In genomic region chr5:98328848-98329624, GRCm38 (mm10) we compare ENCODE assay signal across 7 mouse cellular contexts. TPM values are rescaled to one million over a fixed set of nuclear protein-coding genes. Genes with fewer than 3 reads are reported as not detected.
DNase-seq lines count a peak whose midpoint lies in the region; ATAC-seq lines count a peak whose summit lies in the region.

Gene Cfap299, plus strand, starts transcription at chr5:98329304.

- H3K4me1 ChIP-seq in embryonic facial prominence, embryonic 13.5 days, result peaks cover 2% of the 10 kb centered on the region; the same call in 1 of the 2 replicates
- no peaks in the 10 kb centered on the region for H3K4me1 ChIP-seq in limb, embryonic 13.5 days
- peaks cover 3% of the 10 kb centered on the region for H3K4me1 ChIP-seq in midbrain, embryonic 16.5 days (ENCODE audit: control insufficient read depth, insufficient read depth, low read length)

- peaks cover 8% of the 10 kb centered on the region; the same call in 1 of the 2 replicates for H3K27me3 ChIP-seq in embryonic facial prominence, embryonic 13.5 days
- peaks cover 11% of the 10 kb centered on the region for H3K27me3 ChIP-seq in limb, embryonic 13.5 days
- H3K27me3 ChIP-seq in midbrain, embryonic 16.5 days (ENCODE audit: control insufficient read depth, insufficient read depth, low read depth, low read length), result peaks cover 5% of the 10 kb centered on the region; the same call in 1 of the 2 replicates

- peak within 1 kb of the TSS; percentile 65 for H3K4me3 ChIP-seq in embryonic facial prominence, embryonic 13.5 days
- peak within 1 kb of the TSS; percentile 65 for H3K4me3 ChIP-seq in limb, embryonic 13.5 days
- H3K4me3 ChIP-seq in midbrain, embryonic 16.5 days (ENCODE audit: low read depth, low read length), result peak within 1 kb of the TSS; percentile 62

- H3K4me2 ChIP-seq in embryonic facial prominence, embryonic 13.5 days, result peak within 1 kb of the TSS; percentile 82
- H3K4me2 ChIP-seq in limb, embryonic 13.5 days (replicated peaks), result peak within 1 kb of the TSS; percentile 82
- H3K4me2 ChIP-seq in midbrain, embryonic 16.5 days (ENCODE audit: low read length), result peak within 1 kb of the TSS; percentile 99

- H3K27ac ChIP-seq in embryonic facial prominence, embryonic 13.5 days, result no peak within 1 kb of the TSS
- no peak within 1 kb of the TSS for H3K27ac ChIP-seq in limb, embryonic 13.5 days
- no peak within 1 kb of the TSS for H3K27ac ChIP-seq in midbrain, embryonic 16.5 days (ENCODE audit: low read length)

- no peaks in the 10 kb centered on the region for H3K36me3 ChIP-seq in embryonic facial prominence, embryonic 13.5 days
- no peaks in the 10 kb centered on the region for H3K36me3 ChIP-seq in limb, embryonic 13.5 days
- no peaks in the 10 kb centered on the region for H3K36me3 ChIP-seq in midbrain, embryonic 16.5 days (ENCODE audit: control insufficient read depth, insufficient read depth, low read length)

- peak; percentile 89 for ATAC-seq in embryonic facial prominence, embryonic 13.5 days (ENCODE audit: insufficient number of reproducible peaks, insufficient read depth, low FRiP score, low TSS enrichment, low read depth)
- peak; percentile 94 for ATAC-seq in limb, embryonic 13.5 days (ENCODE audit: low FRiP score, low read depth)
- ATAC-seq in midbrain, embryonic 16.5 days, result peak; percentile 97

- H3K9ac ChIP-seq in embryonic facial prominence, embryonic 13.5 days, result peak within 1 kb of the TSS; percentile 56
- peak within 1 kb of the TSS; percentile 55 for H3K9ac ChIP-seq in limb, embryonic 13.5 days
- peak within 1 kb of the TSS; percentile 59 for H3K9ac ChIP-seq in midbrain, embryonic 16.5 days (ENCODE audit: low read depth, low read length)

- DNase-seq in adrenal gland, postnatal 36 days, result peak; percentile 83 to 88
- peak; percentile 33 to 64 for DNase-seq in heart, adult 9 months (ENCODE audit: low spot score in 2 of 2)
- peak; percentile 81 for DNase-seq in kidney, adult 9 months
- DNase-seq in spleen, postnatal 10 days (ENCODE audit: low spot score in 2 of 2), result peak; percentile 56 to 76

- 1% methylated on average over 46 of the region's 46 CpGs for WGBS in embryonic facial prominence, embryonic 13.5 days
- 2% methylated on average over 46 of the region's 46 CpGs for WGBS in limb, embryonic 13.5 days
- WGBS in midbrain, embryonic 16.5 days, result under 1% methylated on average over 46 of the region's 46 CpGs

- no peaks in the 10 kb centered on the region for H3K9me3 ChIP-seq in embryonic facial prominence, embryonic 13.5 days
- no peaks in the 10 kb centered on the region for H3K9me3 ChIP-seq in limb, embryonic 13.5 days
- H3K9me3 ChIP-seq in midbrain, embryonic 16.5 days (replicated peaks; ENCODE audit: control insufficient read depth, low read length, poor library complexity, severe bottlenecking), result no peaks in the 10 kb centered on the region

RNA-seq across cellular contexts. Expression of gene Cfap299, which starts in this region (rescaled TPM):
- not detected for total RNA-seq in adrenal gland, postnatal 36 days (2021)
- 0.95 and 1.2 TPM in 2 replicates for polyA plus RNA-seq in embryonic facial prominence, embryonic 13.5 days (2015; fragmentation: Nextera tagmentation; extraction: Ambion mirVana)
- polyA plus RNA-seq in limb, embryonic 13.5 days (2015; fragmentation: Nextera tagmentation; extraction: Ambion mirVana), result 0.23 and 0.46 TPM in 2 replicates
- polyA plus RNA-seq in midbrain, embryonic 16.5 days (2015; fragmentation: Nextera tagmentation; extraction: Ambion mirVana), result 2.6 and 2.9 TPM in 2 replicates

Comparison
In these comparisons a context has a peak if more than half of its experiments do, and no peak if none do; other contexts are left out.
1. Peak in DNase-seq in adrenal gland, postnatal 36 days; RNA of the gene not detected or under 1 TPM.
2. Peak in ATAC-seq, H3K4me3 ChIP-seq, H3K9ac ChIP-seq and H3K4me2 ChIP-seq in limb, embryonic 13.5 days; RNA of the gene not detected or under 1 TPM.